Mouse (Mus musculus): ENCODE data around the gene Vps4b. TPM values are rescaled to one million over a fixed set of nuclear protein-coding genes. Genes with fewer than 3 reads are reported as not detected.

The Vps4b gene
- polyA plus RNA-seq, 1 experiment from 2014 or later, result 76.7 TPM

DNA sequence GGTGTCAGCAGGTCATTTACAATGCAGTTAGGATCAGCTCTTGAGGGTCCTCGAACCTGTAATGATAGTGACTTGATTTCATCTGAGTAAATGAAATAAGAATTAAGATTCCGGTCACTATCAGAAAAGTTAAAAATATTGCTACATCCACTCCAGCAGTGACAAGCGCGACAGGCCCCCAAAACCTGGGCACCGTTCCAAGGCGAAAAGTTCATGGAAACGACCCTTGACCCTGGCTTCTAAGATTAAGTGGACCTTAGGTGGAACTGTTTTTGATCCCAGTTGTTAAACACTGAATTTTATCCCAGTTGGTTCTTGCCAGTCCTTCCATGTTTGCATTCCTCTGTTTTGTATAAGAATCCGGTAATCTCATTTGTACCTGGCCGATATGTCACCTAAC lies 22.4 kb downstream of the Vps4b start:
- WGBS, result 93% methylated on average over 9 of the region's 9 CpGs
- ATAC-seq (ENCODE audit: low FRiP score, low read depth), result no peak
- Histone ChIP-seq H3K4me2 (replicated peaks) (no peak overlapping the region), H3K9ac (no peak overlapping the region), H3K36me3 (peaks cover 59% of the 10 kb centered on the region), H3K4me3 (no peak overlapping the region), H3K27me3 (replicated peaks) (no peaks in the 10 kb centered on the region), H3K27ac (no peak overlapping the region), H3K4me1 (no peaks in the 10 kb centered on the region), H3K9me3 (no peaks in the 10 kb centered on the region)

DNA sequence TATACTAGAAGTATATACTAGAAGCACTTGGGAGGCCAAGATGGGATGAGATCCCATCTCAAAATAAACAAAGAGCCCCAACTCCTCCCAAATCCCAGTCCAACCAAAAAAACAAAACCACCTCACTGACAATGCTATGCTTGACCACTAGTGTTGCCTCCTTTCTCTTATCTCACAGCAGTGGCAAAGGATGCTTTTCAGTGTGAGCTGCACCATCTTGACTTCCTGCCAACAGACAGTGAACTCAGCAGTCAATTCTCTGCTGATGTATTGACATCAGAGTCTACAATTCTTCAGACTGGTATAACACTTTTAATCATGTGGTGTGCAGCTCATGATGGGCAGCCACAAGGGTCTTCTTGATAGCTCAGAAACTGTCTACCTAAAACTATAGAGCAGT lies 27.8 kb downstream of the Vps4b start:
- Histone ChIP-seq H3K9ac (no peak overlapping the region), H3K4me2 (replicated peaks) (no peak overlapping the region), H3K4me3 (no peak overlapping the region), H3K4me1 (no peaks in the 10 kb centered on the region), H3K27ac (no peak overlapping the region), H3K9me3 (no peaks in the 10 kb centered on the region), H3K36me3 (peaks cover 54% of the 10 kb centered on the region), H3K27me3 (replicated peaks) (no peaks in the 10 kb centered on the region)
- no peak for ATAC-seq (ENCODE audit: low FRiP score, low read depth)

DNA sequence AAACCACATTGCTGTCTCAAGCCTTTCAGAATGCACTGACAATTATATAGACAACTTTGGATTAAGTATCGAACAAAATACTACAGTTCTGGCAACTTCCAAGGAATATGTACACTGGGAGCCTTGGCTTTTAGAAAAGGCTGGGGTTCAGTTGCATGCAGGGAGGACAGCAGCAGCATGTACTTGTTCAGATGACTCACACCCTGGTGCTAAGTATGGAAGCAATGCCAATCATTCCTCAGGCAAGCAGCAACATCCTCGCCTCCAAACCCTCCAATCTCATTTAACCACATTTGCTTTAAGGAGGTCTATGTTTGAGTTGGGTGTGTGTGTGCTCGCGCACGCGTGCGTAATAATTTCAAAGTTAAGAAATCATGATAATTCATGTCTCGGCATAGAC lies 30.8 kb downstream of the Vps4b start:
- no peak overlapping the region for H3K4me3 ChIP-seq
- H3K27me3 ChIP-seq (replicated peaks), result no peaks in the 10 kb centered on the region
- no peaks in the 10 kb centered on the region for H3K9me3 ChIP-seq
- no peak overlapping the region for H3K9ac ChIP-seq
- no peak overlapping the region for H3K4me2 ChIP-seq (replicated peaks)
- H3K27ac ChIP-seq, result no peak overlapping the region
- H3K4me1 ChIP-seq, result no peaks in the 10 kb centered on the region
- 93% methylated on average over 8 of the region's 8 CpGs for WGBS
- ATAC-seq (ENCODE audit: low FRiP score, low read depth), result no peak
- H3K36me3 ChIP-seq, result peaks cover 50% of the 10 kb centered on the region

DNA sequence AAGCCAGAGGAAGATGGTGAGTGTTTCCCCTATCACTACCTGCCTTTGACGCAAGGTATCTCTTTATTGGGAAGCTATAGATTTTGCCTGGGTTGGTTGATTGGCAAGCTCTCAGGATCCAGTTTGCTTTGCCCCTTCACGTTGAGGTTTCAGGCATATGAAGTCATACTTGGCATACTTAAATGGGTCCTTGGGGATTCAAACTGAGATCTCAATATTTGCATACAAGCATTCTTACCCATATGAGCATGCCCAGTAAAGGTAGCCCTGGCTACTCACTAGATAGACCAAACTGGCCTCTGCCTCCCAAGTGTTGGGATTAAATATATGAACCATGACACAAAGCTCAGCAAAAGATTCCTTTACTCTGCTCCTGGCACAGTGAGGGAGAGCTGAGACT lies 31.7 kb downstream of the Vps4b start:
- Histone ChIP-seq H3K27ac (no peak overlapping the region), H3K4me2 (replicated peaks) (no peak overlapping the region), H3K9me3 (no peaks in the 10 kb centered on the region), H3K4me3 (no peak overlapping the region), H3K36me3 (peaks cover 42% of the 10 kb centered on the region), H3K9ac (no peak overlapping the region), H3K4me1 (no peaks in the 10 kb centered on the region), H3K27me3 (replicated peaks) (no peaks in the 10 kb centered on the region)
- no peak for ATAC-seq (ENCODE audit: low FRiP score, low read depth)
- WGBS, result 93% methylated on average over 2 of the region's 2 CpGs

DNA sequence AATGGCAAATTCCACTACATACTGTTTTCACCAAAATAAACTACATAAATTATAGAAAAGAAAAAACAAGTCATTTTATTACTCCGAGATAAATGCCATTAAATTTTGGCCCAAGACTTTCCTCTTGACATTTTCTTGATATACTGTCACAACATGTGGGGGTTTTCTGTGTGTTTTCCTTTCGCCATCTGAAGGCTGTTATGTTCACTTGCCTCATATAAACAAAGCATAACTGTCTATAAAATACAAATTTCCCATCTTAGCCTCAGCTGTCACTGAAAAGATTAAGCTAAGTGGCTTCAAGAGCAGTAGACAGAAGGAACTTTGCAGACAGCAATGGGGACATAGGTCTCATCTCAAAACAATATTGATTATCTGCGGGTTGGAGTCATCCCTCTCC lies 32.2 kb downstream of the Vps4b start:
- no peak for ATAC-seq (ENCODE audit: low FRiP score, low read depth)
- Histone ChIP-seq H3K4me3 (no peak overlapping the region), H3K27ac (no peak overlapping the region), H3K4me1 (no peaks in the 10 kb centered on the region), H3K27me3 (replicated peaks) (no peaks in the 10 kb centered on the region), H3K9ac (no peak overlapping the region), H3K4me2 (replicated peaks) (no peak overlapping the region), H3K36me3 (peaks cover 41% of the 10 kb centered on the region), H3K9me3 (no peaks in the 10 kb centered on the region)
- WGBS, result 93% methylated on average over 3 of the region's 3 CpGs

DNA sequence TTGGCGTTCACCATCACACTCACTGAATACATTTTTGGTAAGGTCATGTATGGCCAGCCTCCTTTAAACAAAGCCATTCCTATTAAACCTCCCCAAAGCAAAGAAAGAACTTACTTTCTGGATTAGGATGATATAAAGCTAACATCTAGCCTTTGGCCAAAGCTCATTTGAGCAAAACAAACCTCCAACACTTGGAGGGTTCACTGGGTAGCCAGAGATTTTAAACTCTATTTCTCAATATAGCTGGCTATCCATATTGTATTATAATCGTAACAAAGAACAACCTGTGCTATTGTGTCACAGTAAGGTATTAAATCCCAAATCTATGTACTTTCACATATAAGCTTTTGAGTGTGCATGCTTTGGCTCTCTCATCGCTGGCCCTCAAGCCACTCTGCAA lies 35.8 kb downstream of the Vps4b start:
- Histone ChIP-seq H3K36me3 (peaks cover 18% of the 10 kb centered on the region), H3K4me1 (peaks cover 11% of the 10 kb centered on the region), H3K9me3 (no peaks in the 10 kb centered on the region), H3K4me2 (replicated peaks) (no peak overlapping the region), H3K4me3 (no peak overlapping the region), H3K9ac (no peak overlapping the region), H3K27me3 (replicated peaks) (no peaks in the 10 kb centered on the region), H3K27ac (no peak overlapping the region)
- ATAC-seq (ENCODE audit: low FRiP score, low read depth), result no peak
- WGBS, result 88% methylated on average over 3 of the region's 3 CpGs

DNA sequence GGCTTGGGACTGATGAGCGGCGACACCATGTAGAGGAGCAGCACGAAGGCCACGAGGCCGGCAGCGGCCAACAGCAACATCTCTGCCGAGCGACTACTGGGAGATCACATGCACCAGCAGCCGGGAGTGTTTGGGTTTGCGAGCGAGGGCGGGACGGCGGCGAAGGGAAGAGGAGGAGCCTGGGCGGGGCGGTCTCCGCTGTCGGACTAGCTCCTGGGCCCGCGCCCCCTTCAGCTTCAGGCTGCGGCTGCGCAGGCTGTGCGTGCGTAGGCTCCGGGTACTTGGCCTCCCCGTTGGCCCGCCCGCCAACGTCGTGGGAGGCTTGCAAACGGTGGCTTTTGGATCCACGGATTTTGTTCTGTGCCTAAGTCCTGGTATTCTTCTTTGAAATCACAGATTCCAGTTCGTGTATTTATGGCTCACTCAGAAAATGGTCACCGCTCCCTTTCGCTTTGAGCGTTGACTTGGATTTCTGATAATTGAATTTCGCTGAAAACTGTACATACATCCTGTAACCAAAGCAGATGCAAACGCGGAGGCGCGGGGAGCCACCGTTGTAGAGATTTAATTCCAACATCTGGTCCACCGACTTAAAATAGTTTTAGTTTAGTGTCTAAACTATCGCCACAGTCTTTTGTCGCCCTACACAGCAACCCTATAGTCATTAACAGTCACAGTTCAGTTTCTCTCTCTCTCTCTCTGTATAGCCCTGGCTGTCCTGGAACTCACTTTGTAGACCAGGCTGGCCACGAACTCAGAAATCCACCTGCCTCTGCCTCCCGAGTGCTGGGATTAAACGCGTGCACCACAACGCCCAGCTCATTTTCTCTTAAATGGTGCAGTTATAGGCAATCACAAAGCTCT lies 36.7 kb downstream of the Vps4b start, which contains the start of gene Kdsr:
Gene Kdsr, minus strand, starts transcription at position 156 of the 864 bp plus-strand sequence.
- ATAC-seq (ENCODE audit: low FRiP score, low read depth), result peak; percentile 99
- Histone ChIP-seq H3K4me2 (replicated peaks) (peak within 1 kb of the TSS; percentile 76), H3K27ac (0 out of 2 replicates have a peak within 1 kb of the TSS, but pooled peaks have one; percentile 53), H3K27me3 (replicated peaks) (no peaks in the 10 kb centered on the region), H3K36me3 (peaks cover 11% of the 10 kb centered on the region; the same call in 1 of the 2 replicates), H3K4me3 (peak within 1 kb of the TSS; percentile 53), H3K9me3 (no peaks in the 10 kb centered on the region), H3K4me1 (peaks cover 11% of the 10 kb centered on the region), H3K9ac (peak within 1 kb of the TSS; percentile 58)
- 4% methylated on average over 46 of the region's 51 CpGs for WGBS

DNA sequence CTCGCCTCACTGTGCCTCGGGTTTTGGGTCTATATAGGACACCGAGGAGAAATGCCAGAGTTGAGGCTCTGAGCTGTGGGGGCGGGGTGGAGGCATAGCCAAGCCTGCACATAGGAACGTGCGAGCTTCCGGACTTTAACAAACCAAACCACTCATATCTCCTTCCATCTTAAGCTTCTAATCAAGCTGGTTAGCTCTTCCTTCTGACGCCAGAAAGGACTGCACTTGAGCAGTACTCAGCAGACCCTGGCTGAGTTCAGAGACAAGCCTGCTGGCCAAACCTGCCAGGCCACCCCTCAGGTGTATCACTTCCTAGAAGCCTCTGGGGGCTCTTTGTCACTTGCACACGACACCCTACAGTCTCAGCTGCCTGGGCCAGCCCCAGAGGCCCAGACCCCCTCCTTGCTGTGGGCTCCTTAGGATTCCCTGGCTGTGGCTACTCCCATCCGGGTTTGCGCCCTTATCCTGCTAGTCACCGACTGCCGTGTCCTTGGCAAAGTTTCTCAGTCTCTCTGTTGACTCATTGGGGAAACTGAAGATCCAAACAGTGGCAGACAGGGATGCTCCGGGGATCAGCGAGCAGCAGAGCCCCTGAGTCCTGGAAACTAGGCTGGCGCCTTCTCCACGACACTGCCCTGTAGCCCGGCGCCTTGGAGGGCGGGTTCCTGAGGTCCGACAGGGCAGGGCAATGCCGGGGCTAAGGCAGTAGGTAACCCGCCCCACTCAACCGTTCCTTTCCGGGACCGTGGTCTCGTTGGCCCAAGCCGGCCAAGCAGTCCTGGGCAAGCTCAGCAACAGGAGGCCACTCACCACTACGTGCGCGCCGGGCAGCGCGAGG lies 37.6 kb downstream of the Vps4b start:
- Histone ChIP-seq H3K4me2 (replicated peaks) (peak overlapping the region; percentile 76), H3K27me3 (replicated peaks) (no peaks in the 10 kb centered on the region), H3K9ac (peak overlapping the region; percentile 58), H3K4me1 (peaks cover 11% of the 10 kb centered on the region), H3K27ac (no peak overlapping the region), H3K9me3 (no peaks in the 10 kb centered on the region), H3K4me3 (peak overlapping the region; percentile 53), H3K36me3 (0 out of 2 replicates have a peak, but pooled peaks cover 5% of the 10 kb centered on the region)
- 3% methylated on average over 34 of the region's 34 CpGs for WGBS
- ATAC-seq (ENCODE audit: low FRiP score, low read depth), result peak; percentile 36

DNA sequence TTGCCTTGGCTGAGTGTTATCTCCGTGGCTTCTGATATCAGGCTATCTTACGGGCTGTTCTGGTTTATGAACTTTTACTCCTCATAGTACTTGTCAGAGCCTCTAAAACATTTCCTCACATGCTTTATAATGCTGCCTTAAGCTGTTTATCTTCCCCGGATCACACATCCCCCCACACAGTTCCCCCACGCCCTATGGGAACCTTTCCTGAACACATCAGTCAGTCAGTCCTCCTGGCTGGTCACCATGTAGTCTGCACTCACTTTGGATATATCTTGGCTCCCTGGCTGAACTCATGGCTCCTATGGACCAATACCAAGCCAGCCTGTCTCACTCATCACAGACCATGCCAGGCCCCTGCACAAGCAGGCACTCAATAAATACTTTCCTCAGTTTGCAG lies 39.9 kb downstream of the Vps4b start:
- Histone ChIP-seq H3K27ac (no peak overlapping the region), H3K4me2 (replicated peaks) (no peak overlapping the region), H3K36me3 (no peaks in the 10 kb centered on the region), H3K9ac (no peak overlapping the region), H3K4me3 (no peak overlapping the region), H3K9me3 (no peaks in the 10 kb centered on the region), H3K4me1 (peaks cover 11% of the 10 kb centered on the region), H3K27me3 (replicated peaks) (no peaks in the 10 kb centered on the region)
- ATAC-seq (ENCODE audit: low FRiP score, low read depth), result no peak
- 91% methylated on average over 4 of the region's 4 CpGs for WGBS

DNA sequence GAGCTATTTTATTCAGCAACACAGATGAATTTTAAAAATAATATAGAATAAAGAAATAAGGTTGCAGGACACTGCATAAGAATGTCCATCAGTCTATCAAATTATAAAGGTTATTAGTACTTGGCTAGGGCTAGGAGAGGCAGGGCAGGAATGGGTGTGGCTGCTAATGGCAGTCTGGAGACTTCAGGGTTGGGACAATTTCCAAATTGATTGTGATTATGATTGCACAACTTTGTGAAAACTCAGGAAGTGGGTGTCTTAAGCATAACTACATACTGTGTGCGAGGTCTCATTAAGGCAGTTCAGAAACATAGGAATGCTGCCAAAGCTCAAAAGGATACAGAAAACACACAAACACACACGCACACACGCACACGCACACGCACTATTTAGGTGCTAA lies 44.5 kb downstream of the Vps4b start:
- no peak overlapping the region for H3K4me2 ChIP-seq (replicated peaks)
- ATAC-seq (ENCODE audit: low FRiP score, low read depth), result no peak
- H3K27me3 ChIP-seq (replicated peaks), result no peaks in the 10 kb centered on the region
- no peaks in the 10 kb centered on the region for H3K9me3 ChIP-seq
- no peak overlapping the region for H3K9ac ChIP-seq
- H3K36me3 ChIP-seq, result peaks cover 9% of the 10 kb centered on the region
- H3K4me3 ChIP-seq, result no peak overlapping the region
- no peak overlapping the region for H3K27ac ChIP-seq
- H3K4me1 ChIP-seq, result no peaks in the 10 kb centered on the region
- WGBS, result 96% methylated on average over 5 of the region's 5 CpGs

DNA sequence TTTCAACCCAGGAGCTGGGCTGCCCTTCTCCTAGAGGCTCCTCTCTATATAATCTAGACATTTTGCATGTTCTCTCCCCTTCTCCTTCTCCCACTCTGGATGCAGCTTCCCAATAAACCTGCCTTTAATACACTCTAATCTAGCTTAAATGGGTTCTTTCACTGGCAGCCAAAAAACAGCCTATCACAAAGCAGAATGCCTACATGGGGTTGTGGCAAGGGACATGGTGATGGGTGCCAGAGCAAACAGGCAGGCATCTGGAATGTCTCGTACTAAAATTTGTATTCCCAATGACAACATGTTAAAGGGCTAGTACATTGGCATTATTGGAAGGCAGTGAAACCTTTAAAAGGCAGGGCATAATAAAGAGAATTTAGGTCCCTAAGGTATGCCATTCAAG lies 45.9 kb downstream of the Vps4b start:
- no peak overlapping the region for H3K4me2 ChIP-seq (replicated peaks)
- no peak overlapping the region for H3K4me3 ChIP-seq
- no peak overlapping the region for H3K9ac ChIP-seq
- H3K27me3 ChIP-seq (replicated peaks), result no peaks in the 10 kb centered on the region
- peaks cover 21% of the 10 kb centered on the region for H3K36me3 ChIP-seq
- H3K4me1 ChIP-seq, result no peaks in the 10 kb centered on the region
- no peak for ATAC-seq (ENCODE audit: low FRiP score, low read depth)
- 95% methylated on average over 1 of the region's 1 CpGs for WGBS
- H3K27ac ChIP-seq, result no peak overlapping the region
- H3K9me3 ChIP-seq, result no peaks in the 10 kb centered on the region

DNA sequence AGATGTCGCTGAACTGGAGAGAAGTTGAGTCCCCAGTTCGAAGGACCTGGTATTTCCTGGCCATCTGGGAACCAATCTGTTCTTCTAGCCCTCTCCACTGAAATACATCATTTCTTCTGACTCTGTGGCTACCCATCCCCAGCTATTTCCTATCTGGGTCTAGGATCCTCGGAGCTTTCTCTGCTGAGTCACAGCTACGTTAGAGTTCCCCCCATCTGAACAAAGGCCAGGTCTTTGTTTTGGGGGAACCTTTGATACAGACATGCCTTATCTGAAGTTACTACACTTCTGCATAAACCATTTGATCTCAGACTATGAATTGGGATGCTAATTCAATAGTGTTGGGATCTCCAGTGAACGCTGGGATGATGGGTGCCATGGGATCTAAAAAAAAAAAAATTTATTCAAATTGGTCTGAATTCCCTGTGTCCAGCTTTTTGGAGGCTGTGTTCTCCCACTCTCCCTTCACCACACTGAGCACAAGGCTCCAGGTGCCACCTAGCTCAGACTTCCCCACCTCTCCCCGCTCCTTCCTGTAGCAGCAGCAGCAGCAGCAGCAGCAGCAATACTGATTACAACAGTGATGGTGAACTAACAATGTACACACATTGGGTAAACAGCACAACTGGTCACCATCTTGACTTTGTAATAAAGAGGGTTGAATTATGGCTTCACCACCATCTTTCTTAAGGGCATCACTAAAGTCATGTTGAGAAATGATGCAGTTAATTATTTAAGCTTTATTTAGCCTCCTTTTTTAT lies 47.8 kb downstream of the Vps4b start:
- H3K9me3 ChIP-seq, result no peaks in the 10 kb centered on the region
- no peak overlapping the region for H3K27ac ChIP-seq
- WGBS, result 93% methylated on average over 6 of the region's 6 CpGs
- no peaks in the 10 kb centered on the region for H3K27me3 ChIP-seq (replicated peaks)
- peaks cover 21% of the 10 kb centered on the region for H3K36me3 ChIP-seq
- H3K4me1 ChIP-seq, result no peaks in the 10 kb centered on the region
- H3K9ac ChIP-seq, result no peak overlapping the region
- ATAC-seq (ENCODE audit: low FRiP score, low read depth), result no peak
- no peak overlapping the region for H3K4me2 ChIP-seq (replicated peaks)
- H3K4me3 ChIP-seq, result no peak overlapping the region
